Mouse (Mus musculus): ENCODE measurements at regions not wholly inside any gene's neighbourhood (a gene's known extent, or its start where the extent isn't known, plus 50 kb on each side); places are given as distances from the start of the nearest gene placed in this dataset.

GRCm38 (mm10) chr13:47768963-47769527 is 492.0 kb upstream of the Id4 start:
- 80% methylated on average over 9 of the region's 9 CpGs for WGBS

DNA sequence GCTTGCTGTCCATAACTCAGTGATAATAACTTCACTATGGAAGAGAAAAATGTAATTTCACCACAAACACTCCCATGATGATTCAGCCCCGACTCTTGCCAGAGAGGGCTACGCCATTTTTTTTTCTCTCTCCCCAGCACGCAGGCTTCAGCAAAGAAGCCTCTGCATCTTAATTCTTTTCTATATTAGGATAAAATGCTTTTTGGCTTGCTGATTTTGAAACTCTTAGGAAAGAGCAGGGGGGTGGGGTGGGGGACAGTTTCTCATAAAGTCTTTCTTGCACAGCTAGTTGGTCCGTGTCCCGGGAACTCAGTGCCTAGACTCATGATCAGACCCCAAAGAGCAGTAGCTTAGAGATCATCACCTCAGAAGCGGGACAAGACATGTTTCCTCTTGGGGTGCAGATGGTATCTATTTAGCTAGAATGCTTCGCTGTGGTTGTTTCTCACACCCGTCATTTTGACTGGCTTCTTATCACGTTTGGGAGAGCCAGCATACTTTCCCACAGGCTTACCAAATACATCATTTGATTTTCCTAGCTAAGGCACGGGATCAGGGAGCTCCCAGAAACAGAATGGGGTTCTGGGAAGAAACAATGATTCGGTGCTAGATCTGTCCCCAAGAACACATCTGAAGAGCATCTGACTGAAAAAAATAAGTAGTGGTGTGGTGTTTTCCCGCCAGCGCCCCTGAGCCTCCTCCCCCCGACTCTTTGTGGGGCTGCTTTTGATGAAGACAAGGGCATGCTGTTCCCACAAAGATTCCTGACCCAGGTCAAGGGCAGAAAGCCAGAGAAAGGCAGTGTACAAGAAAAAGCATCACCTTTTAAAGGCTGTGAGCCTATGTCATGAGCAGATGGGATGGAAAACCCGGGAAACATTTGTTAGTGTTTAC is 483.6 kb upstream of the Id4 start:
- H3K27me3 ChIP-seq (ENCODE audit: insufficient read depth, low read length): no peaks in the 10 kb centered on the region
- no peak overlapping the region for H3K9ac ChIP-seq (replicated peaks; ENCODE audit: low read length)
- no peaks in the 10 kb centered on the region for H3K4me1 ChIP-seq (ENCODE audit: insufficient read depth, low read length)
- peak overlapping the region; percentile 57; the same call in 1 of the 2 replicates for H3K27ac ChIP-seq (ENCODE audit: low read length)
- no peak for ATAC-seq (ENCODE audit: low FRiP score, low TSS enrichment)
- H3K4me2 ChIP-seq (replicated peaks; ENCODE audit: low read depth, low read length): peak overlapping the region; percentile 30; the same call in 1 of the 2 replicates
- WGBS: 61% methylated on average over 15 of the region's 15 CpGs
- no peaks in the 10 kb centered on the region for H3K9me3 ChIP-seq (ENCODE audit: low read length)
- no peak overlapping the region for H3K4me3 ChIP-seq (ENCODE audit: low read length)
- no peaks in the 10 kb centered on the region for H3K36me3 ChIP-seq (ENCODE audit: insufficient read depth, low read length)

More at GRCm38 (mm10) chr13:47768963-47769527, 492.0 kb upstream of the Id4 start:
- no peak overlapping the region for H3K4me2 ChIP-seq (replicated peaks; ENCODE audit: low read depth, low read length)
- no peaks in the 10 kb centered on the region for H3K9me3 ChIP-seq (ENCODE audit: low read length)
- no peaks in the 10 kb centered on the region for H3K27me3 ChIP-seq (ENCODE audit: insufficient read depth, low read length)
- no peak overlapping the region for H3K9ac ChIP-seq (replicated peaks; ENCODE audit: low read length)
- no peak for ATAC-seq (ENCODE audit: low FRiP score, low TSS enrichment)
- H3K4me3 ChIP-seq (ENCODE audit: low read length): no peak overlapping the region
- peaks cover 10% of the 10 kb centered on the region for H3K4me1 ChIP-seq (ENCODE audit: insufficient read depth, low read length)
- no peaks in the 10 kb centered on the region for H3K36me3 ChIP-seq (ENCODE audit: insufficient read depth, low read length)
- no peak overlapping the region for H3K27ac ChIP-seq (ENCODE audit: low read length)

GRCm38 (mm10) chr13:47778218-47779009 is 482.6 kb upstream of the Id4 start:
- no peaks in the 10 kb centered on the region for H3K9me3 ChIP-seq (ENCODE audit: low read length)
- no peak overlapping the region for H3K9ac ChIP-seq (replicated peaks; ENCODE audit: low read length)
- 41% methylated on average over 12 of the region's 14 CpGs for WGBS
- H3K27me3 ChIP-seq (ENCODE audit: insufficient read depth, low read length): no peaks in the 10 kb centered on the region
- H3K27ac ChIP-seq (ENCODE audit: low read length): no peak overlapping the region
- H3K4me2 ChIP-seq (replicated peaks; ENCODE audit: low read depth, low read length): no peak overlapping the region
- no peak for ATAC-seq (ENCODE audit: low FRiP score, low TSS enrichment)
- no peak overlapping the region for H3K4me3 ChIP-seq (ENCODE audit: low read length)
- H3K36me3 ChIP-seq (ENCODE audit: insufficient read depth, low read length): no peaks in the 10 kb centered on the region
- H3K4me1 ChIP-seq (ENCODE audit: insufficient read depth, low read length): no peaks in the 10 kb centered on the region

GRCm38 (mm10) chr13:47784406-47784805 is 476.6 kb upstream of the Id4 start:
- Histone ChIP-seq H3K36me3 (ENCODE audit: insufficient read depth, low read length) (no peaks in the 10 kb centered on the region), H3K27ac (ENCODE audit: low read length) (no peak overlapping the region), H3K27me3 (ENCODE audit: insufficient read depth, low read length) (no peaks in the 10 kb centered on the region), H3K4me1 (ENCODE audit: insufficient read depth, low read length) (no peaks in the 10 kb centered on the region), H3K9me3 (ENCODE audit: low read length) (no peaks in the 10 kb centered on the region), H3K4me3 (ENCODE audit: low read length) (no peak overlapping the region), H3K9ac (replicated peaks; ENCODE audit: low read length) (no peak overlapping the region), H3K4me2 (replicated peaks; ENCODE audit: low read depth, low read length) (no peak overlapping the region)
- WGBS: 89% methylated on average over 3 of the region's 3 CpGs
- ATAC-seq (ENCODE audit: low FRiP score, low TSS enrichment): no peak

DNA sequence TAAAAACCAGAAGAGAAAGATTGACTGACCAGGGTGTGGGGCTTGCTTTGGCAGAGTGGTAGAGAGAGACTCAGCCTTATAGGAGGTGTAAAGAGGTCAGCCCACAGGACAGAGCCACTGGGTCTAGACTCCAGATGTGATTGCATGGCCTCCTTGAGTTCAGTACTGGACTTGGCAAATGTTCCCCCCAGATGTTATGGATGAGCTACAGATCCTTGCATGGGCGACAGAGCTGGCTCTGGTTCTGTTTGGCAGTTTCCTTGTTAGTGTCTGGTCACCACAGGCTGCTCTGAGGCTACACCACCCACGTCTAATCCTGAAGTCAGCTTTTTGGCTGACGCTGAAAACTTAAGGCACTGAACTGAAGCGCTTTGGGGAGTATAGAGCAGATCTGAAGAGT is 463.2 kb upstream of the Id4 start:
- H3K4me3 ChIP-seq (ENCODE audit: low read length): no peak overlapping the region
- 75% methylated on average over 4 of the region's 4 CpGs for WGBS
- no peaks in the 10 kb centered on the region for H3K36me3 ChIP-seq (ENCODE audit: insufficient read depth, low read length)
- H3K27me3 ChIP-seq (ENCODE audit: insufficient read depth, low read length): no peaks in the 10 kb centered on the region
- H3K9me3 ChIP-seq (ENCODE audit: low read length): no peaks in the 10 kb centered on the region
- H3K4me1 ChIP-seq (ENCODE audit: insufficient read depth, low read length): no peaks in the 10 kb centered on the region
- H3K4me2 ChIP-seq (replicated peaks; ENCODE audit: low read depth, low read length): no peak overlapping the region
- no peak overlapping the region for H3K9ac ChIP-seq (replicated peaks; ENCODE audit: low read length)
- ATAC-seq (ENCODE audit: low FRiP score, low TSS enrichment): no peak
- no peak overlapping the region for H3K27ac ChIP-seq (ENCODE audit: low read length)

DNA sequence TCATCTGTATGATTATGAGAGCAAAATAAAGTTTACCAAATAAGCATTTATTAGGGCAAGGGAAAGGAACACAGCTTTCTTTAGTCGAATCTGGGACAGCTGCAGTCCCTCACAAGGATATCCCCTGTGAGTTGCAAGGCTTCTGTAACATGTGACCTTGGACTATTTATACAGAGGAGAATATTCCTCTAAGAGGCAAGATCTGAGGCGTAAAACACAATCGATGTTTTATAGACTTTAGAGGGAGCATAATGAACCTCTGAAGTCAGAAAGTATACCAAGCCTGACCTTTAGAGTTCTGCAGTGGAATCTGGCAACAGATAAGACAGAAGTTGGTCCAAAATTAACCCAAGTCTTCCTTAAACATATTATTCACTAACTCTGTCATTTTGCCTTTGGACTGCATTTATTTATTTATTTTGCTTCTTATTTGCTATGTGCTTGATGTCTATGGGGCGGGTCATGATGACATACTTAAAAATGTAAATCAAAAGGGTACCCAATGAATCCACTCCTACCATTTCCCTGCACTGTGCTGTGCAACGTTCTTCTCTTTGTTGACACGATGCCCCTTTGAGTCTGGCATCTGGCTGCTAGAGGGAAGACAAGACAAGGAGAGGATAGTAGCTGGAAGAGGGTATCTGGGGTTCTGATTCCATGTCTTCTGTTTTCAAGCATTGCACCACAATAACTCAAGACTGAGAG is 449.2 kb upstream of the Id4 start:
- Histone ChIP-seq H3K27ac (ENCODE audit: low read length) (0 out of 2 replicates have a peak overlapping the region, but pooled peaks have one; percentile 32), H3K4me2 (replicated peaks; ENCODE audit: low read depth, low read length) (no peak overlapping the region), H3K4me1 (ENCODE audit: insufficient read depth, low read length) (no peaks in the 10 kb centered on the region), H3K9me3 (ENCODE audit: low read length) (no peaks in the 10 kb centered on the region), H3K27me3 (ENCODE audit: insufficient read depth, low read length) (no peaks in the 10 kb centered on the region), H3K4me3 (ENCODE audit: low read length) (no peak overlapping the region), H3K36me3 (ENCODE audit: insufficient read depth, low read length) (no peaks in the 10 kb centered on the region), H3K9ac (replicated peaks; ENCODE audit: low read length) (no peak overlapping the region)
- ATAC-seq (ENCODE audit: low FRiP score, low TSS enrichment): peak; percentile 76
- WGBS: 59% methylated on average over 6 of the region's 6 CpGs

GRCm38 (mm10) chr13:47818924-47819564 is 442.0 kb upstream of the Id4 start:
- WGBS: 58% methylated on average over 9 of the region's 9 CpGs
- ATAC-seq (ENCODE audit: low FRiP score, low TSS enrichment): no peak
- no peaks in the 10 kb centered on the region for H3K4me1 ChIP-seq (ENCODE audit: insufficient read depth, low read length)
- H3K4me3 ChIP-seq (ENCODE audit: low read length): no peak overlapping the region
- H3K9me3 ChIP-seq (ENCODE audit: low read length): no peaks in the 10 kb centered on the region
- H3K9ac ChIP-seq (replicated peaks; ENCODE audit: low read length): no peak overlapping the region
- no peaks in the 10 kb centered on the region for H3K27me3 ChIP-seq (ENCODE audit: insufficient read depth, low read length)
- no peaks in the 10 kb centered on the region for H3K36me3 ChIP-seq (ENCODE audit: insufficient read depth, low read length)
- no peak overlapping the region for H3K27ac ChIP-seq (ENCODE audit: low read length)
- H3K4me2 ChIP-seq (replicated peaks; ENCODE audit: low read depth, low read length): no peak overlapping the region

DNA sequence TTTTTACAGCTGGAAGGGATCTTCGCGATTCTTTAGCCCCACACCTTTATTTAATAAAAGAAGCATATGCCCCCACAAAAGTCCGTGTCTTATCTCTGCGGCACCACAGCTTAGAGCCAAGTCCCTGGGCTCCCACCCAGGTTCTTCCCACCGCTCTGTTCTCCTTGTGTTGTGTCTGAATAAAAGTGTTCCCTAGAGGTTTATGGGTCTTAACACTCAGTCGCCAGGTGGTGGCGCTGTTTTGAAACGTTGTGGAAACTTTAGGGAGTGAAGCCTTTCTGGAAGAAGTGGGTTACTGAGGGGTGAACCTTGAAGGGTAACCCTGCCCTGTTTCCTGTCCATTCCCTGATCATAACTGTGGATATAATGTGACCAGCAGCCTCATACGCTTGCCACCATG is 424.5 kb upstream of the Id4 start:
- WGBS: 47% methylated on average over 9 of the region's 9 CpGs
- ATAC-seq (ENCODE audit: low FRiP score, low TSS enrichment): no peak
- H3K9me3 ChIP-seq (ENCODE audit: low read length): no peaks in the 10 kb centered on the region
- no peaks in the 10 kb centered on the region for H3K4me1 ChIP-seq (ENCODE audit: insufficient read depth, low read length)
- no peak overlapping the region for H3K4me3 ChIP-seq (ENCODE audit: low read length)
- H3K27ac ChIP-seq (ENCODE audit: low read length): no peak overlapping the region
- no peaks in the 10 kb centered on the region for H3K36me3 ChIP-seq (ENCODE audit: insufficient read depth, low read length)
- H3K27me3 ChIP-seq (ENCODE audit: insufficient read depth, low read length): no peaks in the 10 kb centered on the region
- no peak overlapping the region for H3K4me2 ChIP-seq (replicated peaks; ENCODE audit: low read depth, low read length)
- H3K9ac ChIP-seq (replicated peaks; ENCODE audit: low read length): no peak overlapping the region

DNA sequence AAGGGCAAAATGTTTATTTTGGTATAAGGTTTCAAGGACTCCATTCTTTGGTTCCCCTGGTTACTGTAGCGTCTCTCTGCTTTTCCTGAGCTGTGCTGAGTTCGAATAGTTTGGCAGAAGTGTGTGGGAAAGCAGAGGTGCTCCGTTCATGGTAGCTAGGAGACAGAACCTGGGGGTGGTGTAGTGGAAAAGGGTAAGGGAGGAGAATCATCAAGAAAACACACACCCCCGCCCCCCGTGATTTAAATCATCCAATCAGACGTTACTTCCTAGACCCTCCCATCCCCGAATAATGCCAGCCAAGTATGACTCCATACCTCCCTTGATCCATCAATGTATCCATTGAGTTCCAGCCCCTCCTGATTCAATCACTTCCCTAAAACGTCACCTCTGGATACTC is 418.6 kb upstream of the Id4 start:
- H3K27me3 ChIP-seq (ENCODE audit: insufficient read depth, low read length): no peaks in the 10 kb centered on the region
- no peaks in the 10 kb centered on the region for H3K36me3 ChIP-seq (ENCODE audit: insufficient read depth, low read length)
- no peak overlapping the region for H3K27ac ChIP-seq (ENCODE audit: low read length)
- H3K9ac ChIP-seq (replicated peaks; ENCODE audit: low read length): no peak overlapping the region
- no peak for ATAC-seq (ENCODE audit: low FRiP score, low TSS enrichment)
- H3K4me1 ChIP-seq (ENCODE audit: insufficient read depth, low read length): peaks cover 5% of the 10 kb centered on the region; the same call in 1 of the 2 replicates
- WGBS: 89% methylated on average over 8 of the region's 8 CpGs
- no peak overlapping the region for H3K4me3 ChIP-seq (ENCODE audit: low read length)
- no peak overlapping the region for H3K4me2 ChIP-seq (replicated peaks; ENCODE audit: low read depth, low read length)
- 0 out of 2 replicates have a peak, but pooled peaks cover 2% of the 10 kb centered on the region for H3K9me3 ChIP-seq (ENCODE audit: low read length)
